Mouse (Mus musculus): ENCODE results near the gene Hadhb. TPM values are rescaled to one million over a fixed set of nuclear protein-coding genes. Genes with fewer than 3 reads are reported as not detected.

The Hadhb gene
- total and polyA plus RNA-seq, 3 experiments: 1,187 to 2,338 (median 1,981) TPM

DNA sequence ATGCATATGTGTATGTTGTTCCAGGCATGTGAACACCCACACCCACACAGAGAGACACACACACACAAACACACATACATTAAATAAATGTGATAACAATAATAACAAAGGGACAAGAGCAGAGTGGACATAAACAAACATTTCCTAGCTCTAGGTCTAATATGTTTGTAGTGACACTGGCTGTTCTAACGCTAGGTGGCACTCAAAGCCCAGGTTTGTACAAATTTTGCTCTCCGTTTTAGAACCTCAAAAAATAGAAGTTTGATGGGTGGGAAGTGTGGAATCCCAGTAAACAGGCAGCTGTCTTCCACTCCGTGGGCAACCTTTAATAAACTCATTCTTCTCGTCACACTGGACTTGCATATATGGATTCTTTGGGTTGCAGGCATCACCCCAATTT lies 59.8 kb downstream of the Hadhb start:
- no peak overlapping the region for H3K9ac ChIP-seq (ENCODE audit: low read depth, low read length)
- intact Hi-C loops (cut with DNase I): loop anchor here (5.0 to 10.0 kb wide), 2 partner anchors 267 to 580 kb away; no protein-coding TSS in a partner anchor

DNA sequence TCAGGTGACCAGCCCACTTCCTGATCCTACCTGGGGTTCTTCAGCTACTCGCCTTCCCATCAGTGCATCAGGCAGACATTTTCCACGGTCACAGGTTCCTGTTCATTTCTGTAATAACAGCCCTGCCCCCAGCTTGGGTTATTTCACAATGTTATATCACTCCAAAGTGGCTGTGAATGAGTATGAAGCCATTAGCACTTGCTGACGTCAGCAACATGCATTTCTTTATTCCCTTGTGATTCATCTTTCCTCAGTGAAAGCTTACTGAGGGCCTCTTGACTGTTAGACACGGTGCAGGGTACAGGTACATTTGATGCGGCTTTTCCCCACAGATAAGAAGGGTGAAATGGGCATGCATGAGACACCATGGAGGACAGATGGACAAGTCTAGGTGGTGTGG lies 60.9 kb downstream of the Hadhb start:
- Histone ChIP-seq H3K36me3 (ENCODE audit: control insufficient read depth, insufficient read depth, low read length) (no peaks in the 10 kb centered on the region), H3K27me3 (ENCODE audit: control insufficient read depth, insufficient read depth, low read length) (no peaks in the 10 kb centered on the region), H3K27ac (no peak overlapping the region), H3K4me1 (ENCODE audit: control insufficient read depth, insufficient read depth, low read length) (no peaks in the 10 kb centered on the region), H3K9ac (ENCODE audit: low read depth, low read length) (no peak overlapping the region), H3K79me2 (replicated peaks; ENCODE audit: control insufficient read depth, insufficient read depth, low read length) (no peaks in the 10 kb centered on the region), H3K4me3 (no peak overlapping the region)
- WGBS: 68% methylated on average over 5 of the region's 5 CpGs
- no peak for TF ChIP-seq POLR2A (IDR thresholded peaks at IDR 0.05; ENCODE audit: insufficient read depth, low read depth, low read length)
- no peak for TF ChIP-seq CTCF (IDR thresholded peaks at IDR 0.05)
- TF ChIP-seq EP300 (IDR thresholded peaks at IDR 0.05; ENCODE audit: insufficient read depth, low read depth, low read length): no peak
- intact Hi-C loops (cut with DNase I): loop anchor here (5.0 to 10.0 kb wide), 2 partner anchors 266 to 579 kb away; no protein-coding TSS in a partner anchor
- DNase-seq: no peak

More for the DNA sequence above, 59.8 kb downstream of the Hadhb start:
- TF ChIP-seq POLR2A (IDR thresholded peaks at IDR 0.05; ENCODE audit: insufficient read depth, low read depth, low read length) (no peak), CTCF (IDR thresholded peaks at IDR 0.05) (peak; percentile 91), EP300 (IDR thresholded peaks at IDR 0.05; ENCODE audit: insufficient read depth, low read depth, low read length) (no peak)
- H3K36me3 ChIP-seq (ENCODE audit: control insufficient read depth, insufficient read depth, low read length): no peaks in the 10 kb centered on the region
- H3K27me3 ChIP-seq (ENCODE audit: control insufficient read depth, insufficient read depth, low read length): no peaks in the 10 kb centered on the region
- H3K79me2 ChIP-seq (replicated peaks; ENCODE audit: control insufficient read depth, insufficient read depth, low read length): no peaks in the 10 kb centered on the region
- DNase-seq: peak; percentile 28 to 56
- 10% methylated on average over 4 of the region's 4 CpGs for WGBS
- H3K4me3 ChIP-seq: no peak overlapping the region
- peaks cover 4% of the 10 kb centered on the region; the same call in 1 of the 2 replicates for H3K4me1 ChIP-seq (ENCODE audit: control insufficient read depth, insufficient read depth, low read length)
- no peak overlapping the region for H3K27ac ChIP-seq

DNA sequence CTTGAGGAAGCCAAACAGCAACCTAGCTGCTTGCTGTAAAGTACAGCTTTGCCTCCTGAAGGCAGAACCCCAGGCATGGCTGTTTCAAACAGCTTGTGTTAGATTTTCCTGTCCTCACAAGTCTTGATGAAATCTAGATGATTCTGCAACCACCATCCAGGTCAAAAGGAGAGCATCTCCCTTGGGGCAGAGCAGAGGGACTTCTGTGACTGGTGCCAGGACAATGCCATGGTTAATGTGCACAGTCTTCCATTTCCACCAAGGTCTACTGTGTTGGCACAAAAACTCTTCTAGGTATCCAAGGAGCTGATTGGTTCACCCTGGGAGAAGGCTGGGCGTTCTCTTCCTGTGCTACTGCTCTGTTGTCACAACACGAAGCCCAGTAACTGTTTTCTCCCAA lies 64.7 kb downstream of the Hadhb start:
- no peak overlapping the region for H3K4me3 ChIP-seq
- no peak overlapping the region for H3K9ac ChIP-seq (ENCODE audit: low read depth, low read length)
- H3K36me3 ChIP-seq (ENCODE audit: control insufficient read depth, insufficient read depth, low read length): no peaks in the 10 kb centered on the region
- intact Hi-C loops (cut with DNase I): loop anchor here (5.0 to 10.0 kb wide), 2 partner anchors 263 to 575 kb away; no protein-coding TSS in a partner anchor
- TF ChIP-seq POLR2A (IDR thresholded peaks at IDR 0.05; ENCODE audit: insufficient read depth, low read depth, low read length) (no peak), EP300 (IDR thresholded peaks at IDR 0.05; ENCODE audit: insufficient read depth, low read depth, low read length) (no peak), CTCF (IDR thresholded peaks at IDR 0.05) (no peak)
- no peak for DNase-seq
- H3K79me2 ChIP-seq (replicated peaks; ENCODE audit: control insufficient read depth, insufficient read depth, low read length): no peaks in the 10 kb centered on the region
- H3K4me1 ChIP-seq (ENCODE audit: control insufficient read depth, insufficient read depth, low read length): no peaks in the 10 kb centered on the region
- no peaks in the 10 kb centered on the region for H3K27me3 ChIP-seq (ENCODE audit: control insufficient read depth, insufficient read depth, low read length)
- no peak overlapping the region for H3K27ac ChIP-seq
- WGBS: 77% methylated on average over 2 of the region's 2 CpGs

DNA sequence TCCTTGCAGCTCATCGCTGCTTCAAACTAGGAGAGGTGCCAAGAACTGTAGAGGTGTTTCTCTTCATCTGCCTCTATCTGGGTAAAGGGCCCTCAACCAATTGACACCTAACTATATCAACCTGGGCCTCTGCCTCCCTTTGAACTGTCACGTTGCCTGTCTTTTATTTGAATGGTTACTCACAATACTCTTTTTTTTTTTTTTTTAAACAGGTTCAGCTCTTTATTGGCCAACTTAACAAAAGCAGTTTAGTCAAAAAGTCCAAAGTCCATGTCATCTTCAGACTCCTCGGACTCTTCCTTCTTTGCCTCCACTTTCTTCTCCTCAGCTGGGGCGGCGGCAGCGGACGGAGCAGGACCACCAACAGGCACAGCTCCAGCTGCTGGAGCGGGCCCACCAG lies 65.6 kb downstream of the Hadhb start:
- Histone ChIP-seq H3K9ac (ENCODE audit: low read depth, low read length) (no peak overlapping the region), H3K4me3 (no peak overlapping the region), H3K4me1 (ENCODE audit: control insufficient read depth, insufficient read depth, low read length) (no peaks in the 10 kb centered on the region), H3K27ac (no peak overlapping the region), H3K27me3 (ENCODE audit: control insufficient read depth, insufficient read depth, low read length) (no peaks in the 10 kb centered on the region), H3K36me3 (ENCODE audit: control insufficient read depth, insufficient read depth, low read length) (no peaks in the 10 kb centered on the region), H3K79me2 (replicated peaks; ENCODE audit: control insufficient read depth, insufficient read depth, low read length) (no peaks in the 10 kb centered on the region)
- intact Hi-C loops (cut with DNase I): no loop called here
- no peak for DNase-seq
- TF ChIP-seq CTCF (IDR thresholded peaks at IDR 0.05) (no peak), POLR2A (IDR thresholded peaks at IDR 0.05; ENCODE audit: insufficient read depth, low read depth, low read length) (no peak), EP300 (IDR thresholded peaks at IDR 0.05; ENCODE audit: insufficient read depth, low read depth, low read length) (no peak)
- WGBS: 87% methylated on average over 8 of the region's 8 CpGs

DNA sequence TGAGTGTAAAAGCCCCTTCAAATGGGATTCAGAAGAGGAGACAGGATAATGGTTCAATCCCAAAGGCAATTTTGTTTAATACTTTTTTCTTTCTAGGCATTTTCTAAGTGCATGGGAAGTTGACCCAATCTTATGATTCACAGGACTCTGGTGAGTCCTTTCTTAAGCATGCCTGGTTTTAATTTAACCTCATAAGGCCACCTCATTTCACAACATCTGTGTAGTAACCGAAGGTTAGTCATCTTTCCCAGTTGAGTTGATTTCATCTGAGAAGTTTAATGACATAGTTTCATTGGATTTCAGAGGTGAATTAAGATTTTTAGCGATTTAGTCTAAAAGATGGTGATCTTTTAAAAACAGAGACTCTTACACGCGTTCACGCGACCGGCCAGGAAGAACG lies 67.6 kb downstream of the Hadhb start:
- no peak overlapping the region for H3K27ac ChIP-seq
- 98% methylated on average over 8 of the region's 8 CpGs for WGBS
- H3K36me3 ChIP-seq (ENCODE audit: control insufficient read depth, insufficient read depth, low read length): no peaks in the 10 kb centered on the region
- no peak overlapping the region for H3K4me3 ChIP-seq
- H3K79me2 ChIP-seq (replicated peaks; ENCODE audit: control insufficient read depth, insufficient read depth, low read length): no peaks in the 10 kb centered on the region
- TF ChIP-seq CTCF (IDR thresholded peaks at IDR 0.05) (no peak), POLR2A (IDR thresholded peaks at IDR 0.05; ENCODE audit: insufficient read depth, low read depth, low read length) (no peak), EP300 (IDR thresholded peaks at IDR 0.05; ENCODE audit: insufficient read depth, low read depth, low read length) (no peak)
- no peak for DNase-seq
- H3K4me1 ChIP-seq (ENCODE audit: control insufficient read depth, insufficient read depth, low read length): no peaks in the 10 kb centered on the region
- intact Hi-C loops (cut with DNase I): no loop called here
- H3K9ac ChIP-seq (ENCODE audit: low read depth, low read length): no peak overlapping the region
- no peaks in the 10 kb centered on the region for H3K27me3 ChIP-seq (ENCODE audit: control insufficient read depth, insufficient read depth, low read length)

DNA sequence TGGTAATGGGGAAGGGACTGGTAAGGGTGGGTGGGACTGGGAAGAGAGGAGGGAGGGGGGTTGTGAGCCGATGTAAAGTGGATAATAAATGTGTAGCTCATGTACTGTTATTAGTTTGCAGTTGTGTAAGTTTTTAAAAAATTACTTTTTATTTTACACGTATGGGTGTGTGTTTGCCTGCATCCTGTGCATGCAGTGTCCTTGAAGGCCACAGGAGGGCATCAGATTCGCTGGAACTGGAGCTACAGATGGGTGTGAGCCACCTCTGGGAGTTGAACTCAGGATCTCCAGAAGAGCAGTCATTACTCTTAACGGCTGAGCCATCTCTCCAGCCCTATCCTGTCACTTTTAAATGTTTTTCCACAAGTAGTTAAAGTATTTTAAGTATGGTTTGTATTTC lies 75.9 kb downstream of the Hadhb start:
- intact Hi-C loops (cut with DNase I): loop anchor here (5.0 to 10.0 kb wide), 2 partner anchors 74 to 404 kb away; partner anchors contain the start of genes Hadha and Hadhb
- H3K9ac ChIP-seq (ENCODE audit: low read depth, low read length): no peak overlapping the region
- H3K36me3 ChIP-seq (ENCODE audit: control insufficient read depth, insufficient read depth, low read length): peaks cover 2% of the 10 kb centered on the region; the same call in 1 of the 2 replicates
- H3K79me2 ChIP-seq (replicated peaks; ENCODE audit: control insufficient read depth, insufficient read depth, low read length): no peaks in the 10 kb centered on the region
- H3K27ac ChIP-seq: no peak overlapping the region
- no peaks in the 10 kb centered on the region for H3K27me3 ChIP-seq (ENCODE audit: control insufficient read depth, insufficient read depth, low read length)
- H3K4me1 ChIP-seq (ENCODE audit: control insufficient read depth, insufficient read depth, low read length): peaks cover 5% of the 10 kb centered on the region
- 66% methylated on average over 4 of the region's 4 CpGs for WGBS
- TF ChIP-seq CTCF (IDR thresholded peaks at IDR 0.05) (peak; percentile 64), POLR2A (IDR thresholded peaks at IDR 0.05; ENCODE audit: insufficient read depth, low read depth, low read length) (no peak)
- no peak for DNase-seq
- no peak overlapping the region for H3K4me3 ChIP-seq

All from heart, adult 2 months (tissue).